Mouse (Mus musculus) bone marrow, adult 2 months (tissue): ENCODE results near the gene Gal3st2b.
"Not testable (repeated sequence)": the region's sequence is repeated elsewhere in the genome, so short reads cannot be mapped to it uniquely, and the experiment has no call there.

Source experiments
- CTCF ChIP-seq: fragments of 200-500 bp; IDR thresholded peaks from 2 replicates; pipeline ENCODE4 v1.5.1; 2011; ENCODE audit warnings: low read length, control low read depth; ENCODE audit not compliant: control insufficient read depth, insufficient read depth
- POLR2A ChIP-seq: fragments of 200-500 bp; IDR thresholded peaks from 2 replicates; pipeline ENCODE4 v1.6.1; 2011; ENCODE audit warnings: low read depth, mild to moderate bottlenecking, control low read depth, low read length, borderline replicate concordance; ENCODE audit not compliant: control insufficient read depth

DNA sequence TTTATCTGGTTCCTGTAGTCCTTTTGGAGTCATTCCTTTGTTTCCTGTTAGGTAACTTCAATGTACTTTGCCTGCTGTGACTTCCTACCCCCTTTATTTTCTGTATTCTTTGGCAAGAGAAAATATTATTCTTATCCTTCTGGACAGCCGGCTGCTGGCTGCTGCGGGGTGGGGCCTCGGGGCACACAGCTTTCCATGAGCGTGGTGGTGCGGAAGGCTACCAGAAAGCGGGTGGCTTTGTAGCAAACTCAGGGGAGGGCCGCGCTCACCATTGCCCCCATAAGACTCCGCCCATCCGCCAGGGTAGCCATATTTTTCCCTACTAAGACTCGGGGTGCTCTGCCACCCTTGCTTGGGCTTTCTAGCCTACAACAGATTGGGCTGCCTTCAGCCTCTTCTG is 31.0 kb downstream of the Gal3st2b start:
- not testable (repeated sequence) for TF ChIP-seq CTCF, POLR2A
